Mouse (Mus musculus): ENCODE data around the gene Ubfd1. TPM values are rescaled to one million over a fixed set of nuclear protein-coding genes. Genes with fewer than 3 reads are reported as not detected.

The Ubfd1 gene
- polyA plus RNA-seq, 1 experiment from 2014 or later = 30.9 TPM

GRCm38 (mm10) chr7:122123518-122123917 is 56.5 kb downstream of the Ubfd1 start:
- H3K27me3 ChIP-seq = no peaks in the 10 kb centered on the region
- in situ Hi-C loops (cut with MboI; ENCODE audit: low pct_unique_long_range_greater_than_20kb) = no loop called here
- ATAC-seq (no peak), DNase-seq (ENCODE audit: low read depth, low spot score) (no peak)
- no peak for TF ChIP-seq CTCF (IDR thresholded peaks at IDR 0.05)
- ChIA-PET CTCF (interaction anchor here (2.4 kb wide), 1 partner anchor 10 kb away, joined by 6 read pairs; no protein-coding TSS in a partner anchor), POLR2A (no interaction called here)

- ChIA-PET CTCF (interaction anchor here (2.4 kb wide), 1 partner anchor 12 kb away, joined by 6 read pairs; no protein-coding TSS in a partner anchor), POLR2A (no interaction called here)
- TF ChIP-seq CTCF (IDR thresholded peaks at IDR 0.05) = no peak
- DNase-seq (ENCODE audit: low read depth, low spot score) = no peak
- no peak for ATAC-seq
- in situ Hi-C loops (cut with MboI; ENCODE audit: low pct_unique_long_range_greater_than_20kb) = no loop called here
- no peaks in the 10 kb centered on the region for H3K27me3 ChIP-seq
These were observed 58.7 kb downstream of the Ubfd1 start for GRCm38 (mm10) chr7:122125636-122126035.

- ChIA-PET CTCF (no interaction called here), POLR2A (no interaction called here)
- DNase-seq (ENCODE audit: low read depth, low spot score) (no peak), ATAC-seq (no peak)
- in situ Hi-C loops (cut with MboI; ENCODE audit: low pct_unique_long_range_greater_than_20kb) = no loop called here
- H3K27me3 ChIP-seq = no peaks in the 10 kb centered on the region
- no peak for TF ChIP-seq CTCF (IDR thresholded peaks at IDR 0.05)
These were observed 60.0 kb downstream of the Ubfd1 start for GRCm38 (mm10) chr7:122126946-122127345.

Other genes with a start within 250 kb of the Ubfd1 start
- gene Scnn1b, start 202.1 kb upstream of the Ubfd1 start, polyA plus RNA-seq (2021) = 0.03 TPM
- 48.9 TPM for gene Cog7, start 85.5 kb upstream of the Ubfd1 start, polyA plus RNA-seq (2021)
- gene Gga2, start 46.0 kb upstream of the Ubfd1 start, polyA plus RNA-seq (2021) = 37.6 TPM
- gene Ears2, start 88 bp downstream of the Ubfd1 start, polyA plus RNA-seq (2021) = 9.3 TPM
- gene Ndufab1, start 34.7 kb downstream of the Ubfd1 start, polyA plus RNA-seq (2021) = 328 TPM
- 4.6 TPM for gene Palb2, start 65.8 kb downstream of the Ubfd1 start, polyA plus RNA-seq (2021)
- 54.1 TPM for gene Dctn5, start 65.9 kb downstream of the Ubfd1 start, polyA plus RNA-seq (2021)
- 55.8 TPM for gene Plk1, start 92.3 kb downstream of the Ubfd1 start, polyA plus RNA-seq (2021)
- not detected for gene Ern2, start 119.0 kb downstream of the Ubfd1 start, polyA plus RNA-seq (2021)
- gene Chp2, start 152.3 kb downstream of the Ubfd1 start, polyA plus RNA-seq (2021) = not detected
- gene Prkcb, start 221.6 kb downstream of the Ubfd1 start, polyA plus RNA-seq (2021) = not detected